9 mouse cellular contexts compared by ENCODE assay signal in the genomic region with DNA sequence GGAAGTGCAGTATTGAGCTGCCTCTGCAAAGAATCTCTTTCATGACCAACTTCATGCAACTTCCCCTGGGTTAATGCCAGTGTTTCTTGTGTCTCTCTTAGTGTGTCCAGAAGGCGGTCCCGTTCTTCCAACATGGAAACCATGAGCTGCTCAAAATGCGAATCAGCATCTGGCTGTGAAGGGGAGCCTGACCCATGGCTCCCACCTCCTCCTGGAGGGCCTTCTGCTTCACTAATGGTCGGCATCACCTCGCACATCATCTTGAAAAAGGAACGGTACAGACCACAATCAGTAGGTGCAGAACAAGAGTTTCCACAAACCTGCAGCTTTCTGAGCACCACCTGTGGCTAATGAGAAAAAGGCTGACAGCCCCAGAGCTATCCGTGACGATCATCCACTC. TPM values are rescaled to one million over a fixed set of nuclear protein-coding genes. Genes with fewer than 3 reads are reported as not detected.
DNase-seq lines count a peak whose midpoint lies in the region; ATAC-seq lines count a peak whose summit lies in the region.
"Had no signal": no experiment of that assay in that cellular context is flagged by ENCODE, and none has a peak within 500 bp of the region (broad histone marks: within the 10 kb centered on the region; RNA-seq: fewer than 3 reads in every experiment).

No protein-coding gene starts in this region.

- intact Hi-C loops in heart, postnatal 36 days (cut with DNase I) = loop anchor here (2.0 kb wide), 1 partner anchor 29 kb away; no protein-coding TSS in a partner anchor

- peak overlapping the region in 1 of 2 experiments; percentile 95; a peak in 1 of 4 replicates for H3K4me3 ChIP-seq in heart, embryonic 14.5 days (ENCODE audit: control insufficient read depth in 1 of 2, insufficient read depth in 1 of 2, low read depth in 1 of 2, low read length in 2 of 2)
- H3K4me3 ChIP-seq in brown adipose tissue, adult 24 weeks (ENCODE audit: insufficient read depth, low read depth, low read length) = peak overlapping the region; percentile 68; the same call in 1 of the 2 replicates
- peak overlapping the region; percentile 83 for H3K4me3 ChIP-seq in hindbrain, embryonic 12.5 days
- H3K4me3 ChIP-seq in midbrain, embryonic 12.5 days = peak overlapping the region; percentile 75

- ATAC-seq in heart, embryonic 14.5 days (ENCODE audit: insufficient number of reproducible peaks, insufficient read depth, low FRiP score, low read depth) = no peak
- ATAC-seq in hindbrain, embryonic 12.5 days (ENCODE audit: low FRiP score) = no peak
- ATAC-seq in midbrain, embryonic 12.5 days (ENCODE audit: low FRiP score, low read depth) = no peak
- ATAC-seq: Patski had no signal

- no peaks in the 10 kb centered on the region for H3K27me3 ChIP-seq in heart, embryonic 14.5 days (ENCODE audit: control insufficient read depth, insufficient read depth, low read length)
- peaks cover 13% of the 10 kb centered on the region for H3K27me3 ChIP-seq in hindbrain, embryonic 12.5 days
- peaks cover 18% of the 10 kb centered on the region for H3K27me3 ChIP-seq in midbrain, embryonic 12.5 days
- H3K27me3 ChIP-seq: Patski had no signal

- 90% methylated on average over 8 of the region's 8 CpGs for WGBS in heart, embryonic 14.5 days
- WGBS in hindbrain, embryonic 12.5 days = 90% methylated on average over 8 of the region's 8 CpGs
- WGBS in midbrain, embryonic 12.5 days = 88% methylated on average over 8 of the region's 8 CpGs

- no peak for DNase-seq in heart, postnatal 36 days
- DNase-seq in spleen, adult 12 weeks (ENCODE audit: low spot score) = no peak
- DNase-seq in thymus, adult 18-20 months = no peak
- no peak for DNase-seq in kidney, postnatal 14 days

- peaks cover 9 to 22% of the 10 kb centered on the region in 2 experiments for H3K4me1 ChIP-seq in heart, embryonic 14.5 days (ENCODE audit: control insufficient read depth in 2 of 2, insufficient read depth in 2 of 2, low read length in 2 of 2)
- H3K4me1 ChIP-seq in brown adipose tissue, adult 24 weeks (ENCODE audit: control insufficient read depth, insufficient read depth, insufficient read length, low read length) = peaks cover 6% of the 10 kb centered on the region; the same call in 1 of the 2 replicates
- H3K4me1 ChIP-seq in hindbrain, embryonic 12.5 days = peaks cover 26% of the 10 kb centered on the region
- peaks cover 25% of the 10 kb centered on the region for H3K4me1 ChIP-seq in midbrain, embryonic 12.5 days

- H3K27ac ChIP-seq in heart, embryonic 14.5 days (replicated peaks in 1 of 2; ENCODE audit: control insufficient read depth in 1 of 2, insufficient read depth in 1 of 2, low read depth in 2 of 2, low read length in 2 of 2) = no peak overlapping the region
- no peak overlapping the region for H3K27ac ChIP-seq in brown adipose tissue, adult 24 weeks (replicated peaks; ENCODE audit: low read depth, low read length)
- H3K27ac ChIP-seq in hindbrain, embryonic 12.5 days = no peak overlapping the region
- H3K27ac ChIP-seq in midbrain, embryonic 12.5 days (replicated peaks) = no peak overlapping the region

- peak overlapping the region; percentile 85 for H3K4me2 ChIP-seq in heart, embryonic 14.5 days (ENCODE audit: low read length)
- H3K4me2 ChIP-seq in hindbrain, embryonic 12.5 days (replicated peaks) = peak overlapping the region; percentile 83
- H3K4me2 ChIP-seq in midbrain, embryonic 12.5 days (replicated peaks) = peak overlapping the region; percentile 83

- H3K36me3 ChIP-seq in heart, embryonic 14.5 days (ENCODE audit: control insufficient read depth, insufficient read depth, low read length) = peaks cover 45% of the 10 kb centered on the region
- H3K36me3 ChIP-seq in hindbrain, embryonic 12.5 days = peaks cover 32% of the 10 kb centered on the region
- peaks cover 38% of the 10 kb centered on the region for H3K36me3 ChIP-seq in midbrain, embryonic 12.5 days

- peak overlapping the region; percentile 98 for H3K9ac ChIP-seq in heart, embryonic 14.5 days (ENCODE audit: low read length)
- peak overlapping the region; percentile 96; the same call in 1 of the 2 replicates for H3K9ac ChIP-seq in hindbrain, embryonic 12.5 days
- peak overlapping the region; percentile 92 for H3K9ac ChIP-seq in midbrain, embryonic 12.5 days (replicated peaks)

- H3K9me3 ChIP-seq in heart, embryonic 14.5 days (ENCODE audit: control insufficient read depth, low read length) = no peaks in the 10 kb centered on the region
- no peaks in the 10 kb centered on the region for H3K9me3 ChIP-seq in hindbrain, embryonic 12.5 days (replicated peaks)
- H3K9me3 ChIP-seq in midbrain, embryonic 12.5 days = no peaks in the 10 kb centered on the region

RNA-seq across cellular contexts. Expression of gene Ppfia1, which starts 1.3 kb away (rescaled TPM):
- 25.0 and 28.8 TPM in 2 replicates for polyA plus RNA-seq in heart, embryonic 14.5 days (2014; fragmentation: Nextera tagmentation; extraction: Ambion mirVana)
- 10 to 100 TPM; 39.3 TPM for total RNA-seq in heart, postnatal 36 days (2021)
- polyA plus RNA-seq in brown adipose tissue, adult 24 weeks (2012; ENCODE audit: insufficient read depth, insufficient read length, missing spikeins) = 15.7 and 17.4 TPM in 2 replicates
- 48.9 and 49.0 TPM in 2 replicates for polyA plus RNA-seq in hindbrain, embryonic 12.5 days (2016; fragmentation: Nextera tagmentation; extraction: Ambion mirVana)
- polyA plus RNA-seq in midbrain, embryonic 12.5 days (2016; fragmentation: Nextera tagmentation; extraction: Ambion mirVana) = 55.0 and 57.3 TPM in 2 replicates

RNA-seq across cellular contexts. Expression of gene Fadd, which starts 30.0 kb away (rescaled TPM):
- 12.7 and 13.3 TPM in 2 replicates for polyA plus RNA-seq in heart, embryonic 14.5 days (2014; fragmentation: Nextera tagmentation; extraction: Ambion mirVana)
- total RNA-seq in heart, postnatal 36 days (2021) = 1 to 10 TPM; 8.0 to 9.3 TPM
- polyA plus RNA-seq in brown adipose tissue, adult 24 weeks (2012; ENCODE audit: insufficient read depth, insufficient read length, missing spikeins) = 3.5 and 6.4 TPM in 2 replicates
- 7.4 and 7.7 TPM in 2 replicates for polyA plus RNA-seq in hindbrain, embryonic 12.5 days (2016; fragmentation: Nextera tagmentation; extraction: Ambion mirVana)
- 7.4 and 7.9 TPM in 2 replicates for polyA plus RNA-seq in midbrain, embryonic 12.5 days (2016; fragmentation: Nextera tagmentation; extraction: Ambion mirVana)
